Mouse (Mus musculus) hindbrain, embryonic 13.5 days (tissue): ENCODE measurements at regions not wholly inside any gene's neighbourhood (a gene's known extent, or its start where the extent isn't known, plus 50 kb on each side); places are given as distances from the start of the nearest gene placed in this dataset.

Source experiments
- ATAC-seq: fragments of 200-750 bp; cut with Nextera tagmentation; 2 replicates; pipeline ENCODE4 v1.8.0; 2017; ENCODE audit warnings: moderate TSS enrichment; ENCODE audit not compliant: low FRiP score
- H3K27ac ChIP-seq: fragments of 300-500 bp; sonication (generic); 2 replicates; pipeline ENCODE4 v1.5.1; 2015; ENCODE audit warnings: inconsistent platforms, mild to moderate bottlenecking, moderate library complexity
- H3K27me3 ChIP-seq: fragments of 300-500 bp; sonication (generic); 2 replicates; pipeline ENCODE4 v1.6.1; 2015; ENCODE audit warnings: mild to moderate bottlenecking, inconsistent platforms
- H3K36me3 ChIP-seq: fragments of 300-500 bp; sonication (generic); 2 replicates; pipeline ENCODE4 v1.6.1; 2015; ENCODE audit warnings: mild to moderate bottlenecking, inconsistent platforms
- H3K4me1 ChIP-seq: fragments of 300-500 bp; sonication (generic); replicated peaks from 2 replicates; pipeline ENCODE4 v1.6.1; 2015; ENCODE audit warnings: inconsistent platforms
- H3K4me2 ChIP-seq: fragments of 300-500 bp; sonication (generic); 2 replicates; pipeline ENCODE4 v1.6.1; 2015; ENCODE audit warnings: inconsistent platforms, mild to moderate bottlenecking, moderate library complexity
- H3K4me3 ChIP-seq: fragments of 300-500 bp; sonication (generic); 2 replicates; pipeline ENCODE4 v1.5.1; 2015; ENCODE audit warnings: mild to moderate bottlenecking, inconsistent platforms
- H3K9ac ChIP-seq: fragments of 300-500 bp; sonication (generic); 2 replicates; pipeline ENCODE4 v1.6.1; 2015; ENCODE audit warnings: mild to moderate bottlenecking, inconsistent platforms
- H3K9me3 ChIP-seq: fragments of 300-500 bp; sonication (generic); 2 replicates; pipeline ENCODE4 v1.6.1; 2016; ENCODE audit warnings: inconsistent platforms
- WGBS: fragments of 180-500 bp; shearing (Covaris S2); methylation state at CpG from one replicate; pipeline ENCODE4 v1.1.7; 2015; 5-methylcytosine and 5-hydroxymethylcytosine counted together

- Histone ChIP-seq H3K4me1 (no peaks in the 10 kb centered on the region), H3K27me3 (no peaks in the 10 kb centered on the region), H3K4me3 (no peak overlapping the region), H3K4me2 (no peak overlapping the region), H3K9ac (no peak overlapping the region), H3K36me3 (no peaks in the 10 kb centered on the region), H3K9me3 (0 out of 2 replicates have a peak, but pooled peaks cover 7% of the 10 kb centered on the region), H3K27ac (no peak overlapping the region)
- 69% methylated on average over 2 of the region's 2 CpGs for WGBS
- no peak for ATAC-seq
These were observed 148.6 kb upstream of the Ust start for GRCm38 (mm10) chr10:8667244-8667643.

GRCm38 (mm10) chr10:8658934-8659294 lies 140.3 kb upstream of the Ust start:
- no peak for ATAC-seq
- no peaks in the 10 kb centered on the region for H3K9me3 ChIP-seq
- no peaks in the 10 kb centered on the region for H3K4me1 ChIP-seq
- no peaks in the 10 kb centered on the region for H3K27me3 ChIP-seq
- no peak overlapping the region for H3K27ac ChIP-seq
- 97% methylated on average over 3 of the region's 3 CpGs for WGBS
- no peak overlapping the region for H3K4me3 ChIP-seq
- no peak overlapping the region for H3K4me2 ChIP-seq
- no peaks in the 10 kb centered on the region for H3K36me3 ChIP-seq
- no peak overlapping the region for H3K9ac ChIP-seq

GRCm38 (mm10) chr10:8658024-8658933 lies 139.7 kb upstream of the Ust start:
- H3K4me3 ChIP-seq, result no peak overlapping the region
- no peaks in the 10 kb centered on the region for H3K27me3 ChIP-seq
- no peak for ATAC-seq
- H3K4me2 ChIP-seq, result no peak overlapping the region
- H3K36me3 ChIP-seq, result no peaks in the 10 kb centered on the region
- H3K27ac ChIP-seq, result no peak overlapping the region
- 92% methylated on average over 6 of the region's 6 CpGs for WGBS
- no peak overlapping the region for H3K9ac ChIP-seq
- no peaks in the 10 kb centered on the region for H3K4me1 ChIP-seq
- H3K9me3 ChIP-seq, result no peaks in the 10 kb centered on the region

DNA sequence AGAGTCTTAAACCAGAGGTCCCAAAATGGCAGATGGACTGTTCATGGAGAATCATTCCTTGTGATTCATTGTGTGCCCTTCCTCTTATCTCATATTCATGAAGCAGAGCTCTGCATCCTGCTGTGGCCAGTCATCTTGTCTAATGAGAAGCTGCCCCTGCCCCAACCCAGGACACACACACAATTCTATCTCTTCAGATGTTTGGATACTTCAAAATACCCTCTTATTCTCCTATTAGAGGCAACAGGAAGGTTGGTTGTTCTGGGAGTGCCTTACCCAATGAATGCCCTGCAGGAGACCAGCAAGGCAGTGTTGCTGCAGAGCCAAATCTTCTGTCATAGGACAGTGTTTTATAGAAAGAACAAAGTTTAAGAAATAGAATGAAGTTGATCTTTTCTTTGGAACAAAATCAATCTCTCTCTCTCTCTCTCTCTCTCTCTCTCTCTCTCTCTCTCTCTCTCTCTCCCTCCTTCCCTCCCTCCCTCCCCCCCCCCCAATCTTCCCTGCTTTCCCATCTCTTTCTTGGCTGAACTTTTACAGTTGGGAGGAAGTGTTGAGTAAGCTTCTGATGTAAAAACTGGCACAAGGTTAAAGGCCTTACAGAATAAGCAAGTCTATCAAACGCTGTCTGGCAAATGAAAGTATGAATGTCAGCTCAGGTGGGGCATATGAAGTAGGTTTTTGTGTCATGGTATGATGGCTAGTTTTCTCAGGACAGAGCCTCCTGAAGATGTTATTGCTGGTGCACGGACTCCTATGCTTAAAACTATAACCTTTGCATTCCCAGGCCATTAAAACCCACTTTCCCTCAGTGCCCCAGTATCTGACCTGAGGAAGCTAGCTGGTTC lies 138.8 kb upstream of the Ust start:
- no peak for ATAC-seq
- Histone ChIP-seq H3K4me1 (no peaks in the 10 kb centered on the region), H3K9me3 (no peaks in the 10 kb centered on the region), H3K27ac (no peak overlapping the region), H3K36me3 (no peaks in the 10 kb centered on the region), H3K4me3 (no peak overlapping the region), H3K27me3 (no peaks in the 10 kb centered on the region), H3K9ac (no peak overlapping the region), H3K4me2 (no peak overlapping the region)
- 87% methylated on average over 2 of the region's 2 CpGs for WGBS

DNA sequence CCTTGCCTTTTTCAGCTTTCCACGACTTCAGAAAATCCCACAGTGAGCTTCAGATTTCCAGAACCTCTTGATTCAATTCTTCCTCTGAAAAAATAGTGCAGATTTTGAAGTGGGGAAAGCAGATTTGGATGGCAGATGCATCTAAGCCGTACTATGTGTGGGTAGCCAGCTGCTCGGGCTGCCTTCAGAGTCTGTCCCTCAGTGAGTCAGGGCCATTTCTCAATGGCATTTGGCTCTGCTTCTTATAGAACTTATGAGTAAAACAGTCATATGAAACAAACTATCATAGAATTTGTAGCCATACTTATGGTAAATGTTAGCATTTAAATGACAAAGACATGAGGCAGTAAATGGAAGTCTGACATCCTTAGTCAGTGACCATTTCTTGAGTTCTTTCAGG lies 135.0 kb upstream of the Ust start:
- no peak overlapping the region for H3K27ac ChIP-seq
- 93% methylated on average over 3 of the region's 3 CpGs for WGBS
- H3K4me1 ChIP-seq, result no peaks in the 10 kb centered on the region
- no peaks in the 10 kb centered on the region for H3K27me3 ChIP-seq
- no peak overlapping the region for H3K9ac ChIP-seq
- H3K36me3 ChIP-seq, result no peaks in the 10 kb centered on the region
- no peak for ATAC-seq
- no peak overlapping the region for H3K4me2 ChIP-seq
- no peaks in the 10 kb centered on the region for H3K9me3 ChIP-seq
- no peak overlapping the region for H3K4me3 ChIP-seq

GRCm38 (mm10) chr10:8642266-8642665 lies 123.6 kb upstream of the Ust start:
- 0 out of 2 replicates have a peak, but pooled peaks cover 7% of the 10 kb centered on the region for H3K9me3 ChIP-seq
- no peaks in the 10 kb centered on the region for H3K4me1 ChIP-seq
- ATAC-seq, result no peak
- H3K36me3 ChIP-seq, result no peaks in the 10 kb centered on the region
- no peak overlapping the region for H3K9ac ChIP-seq
- no peak overlapping the region for H3K27ac ChIP-seq
- H3K4me2 ChIP-seq, result no peak overlapping the region
- 86% methylated on average over 3 of the region's 3 CpGs for WGBS
- no peaks in the 10 kb centered on the region for H3K27me3 ChIP-seq
- no peak overlapping the region for H3K4me3 ChIP-seq

GRCm38 (mm10) chr10:8624229-8624911 lies 105.7 kb upstream of the Ust start:
- no peaks in the 10 kb centered on the region for H3K36me3 ChIP-seq
- 87% methylated on average over 14 of the region's 14 CpGs for WGBS
- no peak for ATAC-seq
- no peak overlapping the region for H3K4me2 ChIP-seq
- no peak overlapping the region for H3K27ac ChIP-seq
- H3K9me3 ChIP-seq, result no peaks in the 10 kb centered on the region
- no peaks in the 10 kb centered on the region for H3K27me3 ChIP-seq
- no peak overlapping the region for H3K4me3 ChIP-seq
- H3K4me1 ChIP-seq, result no peaks in the 10 kb centered on the region
- no peak overlapping the region for H3K9ac ChIP-seq

DNA sequence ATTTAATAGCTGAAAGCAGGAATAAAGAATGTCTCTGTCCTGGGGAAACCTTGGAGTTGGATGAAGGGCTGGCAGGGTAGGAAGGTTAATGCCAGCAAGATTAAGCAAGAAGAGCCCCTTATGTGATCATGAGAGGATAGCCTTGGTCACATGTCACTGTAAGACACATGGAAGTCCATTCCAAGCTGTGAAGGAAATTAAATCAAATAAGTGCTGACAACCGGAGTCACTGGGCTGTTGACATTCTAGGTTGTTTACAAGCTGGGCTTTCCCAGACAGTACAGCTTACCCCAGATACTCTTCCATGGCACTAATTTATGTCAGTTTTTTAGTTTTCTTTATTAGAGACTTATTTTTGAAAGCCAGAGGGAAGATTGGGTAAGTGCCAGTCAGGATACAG lies 100.1 kb upstream of the Ust start:
- Histone ChIP-seq H3K9ac (no peak overlapping the region), H3K4me1 (no peaks in the 10 kb centered on the region), H3K4me2 (no peak overlapping the region), H3K4me3 (no peak overlapping the region), H3K36me3 (no peaks in the 10 kb centered on the region), H3K27ac (no peak overlapping the region), H3K9me3 (no peaks in the 10 kb centered on the region), H3K27me3 (no peaks in the 10 kb centered on the region)
- WGBS, result 85% methylated on average over 1 of the region's 1 CpGs
- ATAC-seq, result no peak

DNA sequence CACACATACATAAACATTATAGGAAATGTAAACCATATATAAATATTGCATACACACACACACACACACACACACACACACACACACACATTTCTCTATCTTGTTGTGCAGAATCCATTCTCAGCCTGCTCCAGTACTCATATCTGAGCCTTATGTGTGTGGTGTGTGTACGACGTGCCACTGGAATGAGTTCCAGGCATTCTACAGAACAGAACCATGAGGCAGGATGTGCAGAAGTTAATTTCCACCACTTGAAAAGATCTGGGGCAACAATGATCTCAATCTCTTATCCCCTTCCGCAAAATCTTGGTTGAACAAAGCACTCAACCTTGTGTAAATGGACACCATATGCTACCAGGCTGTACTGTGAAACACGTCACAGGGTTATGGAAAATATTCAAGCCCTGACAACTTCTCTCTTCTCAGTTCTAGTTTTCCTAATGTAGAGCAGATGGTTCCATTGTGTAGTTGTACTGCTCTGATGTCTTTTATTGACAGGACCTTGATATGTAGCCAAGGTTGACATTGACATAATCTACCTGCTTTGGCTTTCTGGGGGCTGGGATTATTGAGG lies 96.9 kb upstream of the Ust start:
- Histone ChIP-seq H3K27me3 (no peaks in the 10 kb centered on the region), H3K4me2 (no peak overlapping the region), H3K4me1 (no peaks in the 10 kb centered on the region), H3K36me3 (no peaks in the 10 kb centered on the region), H3K9ac (no peak overlapping the region), H3K4me3 (no peak overlapping the region), H3K9me3 (no peaks in the 10 kb centered on the region), H3K27ac (no peak overlapping the region)
- ATAC-seq, result no peak
- WGBS, result 84% methylated on average over 4 of the region's 4 CpGs

GRCm38 (mm10) chr10:8589871-8590533 lies 71.4 kb upstream of the Ust start:
- Histone ChIP-seq H3K9me3 (no peaks in the 10 kb centered on the region), H3K4me2 (no peak overlapping the region), H3K27ac (no peak overlapping the region), H3K4me1 (no peaks in the 10 kb centered on the region), H3K36me3 (no peaks in the 10 kb centered on the region), H3K9ac (no peak overlapping the region), H3K4me3 (no peak overlapping the region), H3K27me3 (no peaks in the 10 kb centered on the region)
- no peak for ATAC-seq
- WGBS, result 82% methylated on average over 5 of the region's 5 CpGs

DNA sequence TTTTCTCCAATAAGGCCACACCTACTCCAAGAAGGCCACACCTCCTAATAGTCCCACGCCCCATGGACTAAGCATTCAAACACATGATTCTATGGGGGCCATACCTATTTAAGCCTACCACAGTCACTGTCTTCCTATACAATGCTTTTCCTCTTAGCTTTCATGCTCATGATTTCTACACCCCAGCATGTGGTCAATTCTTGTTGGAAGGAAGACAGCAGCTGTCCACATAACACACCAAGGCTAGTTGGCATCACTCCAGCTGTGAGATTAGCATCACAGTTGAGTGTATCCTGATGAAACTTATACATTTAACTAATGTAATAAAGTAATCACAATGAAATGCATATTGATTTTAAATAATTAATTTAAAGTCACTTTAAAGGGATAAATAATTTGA lies 70.5 kb upstream of the Ust start:
- Histone ChIP-seq H3K9me3 (no peaks in the 10 kb centered on the region), H3K4me3 (no peak overlapping the region), H3K4me1 (no peaks in the 10 kb centered on the region), H3K4me2 (no peak overlapping the region), H3K27ac (no peak overlapping the region), H3K27me3 (no peaks in the 10 kb centered on the region), H3K9ac (no peak overlapping the region), H3K36me3 (no peaks in the 10 kb centered on the region)
- WGBS, result 85% methylated on average over 1 of the region's 1 CpGs
- no peak for ATAC-seq
